Mouse (Mus musculus) heart, postnatal 0 days (tissue): ENCODE measurements at regions not wholly inside any gene's neighbourhood (a gene's known extent, or its start where the extent isn't known, plus 50 kb on each side); places are given as distances from the start of the nearest gene placed in this dataset.

Experiments used
- ATAC-seq: fragments of 200-750 bp; cut with Nextera tagmentation; 2 replicates; pipeline ENCODE4 v1.8.0; 2017; ENCODE audit warnings: low read depth, moderate number of reproducible peaks, moderate library complexity; ENCODE audit not compliant: insufficient read depth
- DNase-seq: peaks from one replicate; pipeline ENCODE4 v3.0.0-alpha.2; 2016; ENCODE audit warnings: low spot score
- H3K27ac ChIP-seq: fragments of 300-500 bp; sonication (generic); 2 replicates; pipeline ENCODE4 v1.5.1; 2014; ENCODE audit warnings: low read depth, mild to moderate bottlenecking
- H3K27me3 ChIP-seq: fragments of 300-500 bp; sonication (generic); 2 replicates; pipeline ENCODE4 v1.6.1; 2014; ENCODE audit warnings: low read length, mixed read lengths; ENCODE audit not compliant: control insufficient read depth, insufficient read depth
- H3K36me3 ChIP-seq: fragments of 300-500 bp; sonication (generic); replicated peaks from 2 replicates; pipeline ENCODE4 v1.6.1; 2014; ENCODE audit warnings: low read length, mixed read lengths; ENCODE audit not compliant: control insufficient read depth, insufficient read depth
- H3K4me1 ChIP-seq: fragments of 300-500 bp; sonication (generic); 2 replicates; pipeline ENCODE4 v1.6.1; 2014; ENCODE audit warnings: antibody characterized with exemption; ENCODE audit not compliant: control insufficient read depth, insufficient read depth
- H3K4me2 ChIP-seq: fragments of 300-500 bp; sonication (generic); 2 replicates; pipeline ENCODE4 v1.6.1; 2014; ENCODE audit warnings: low read depth, mild to moderate bottlenecking, low read length, moderate library complexity
- H3K4me3 ChIP-seq: fragments of 300-500 bp; sonication (generic); 2 replicates; pipeline ENCODE4 v1.5.1; 2014; ENCODE audit warnings: low read depth, low read length
- H3K9ac ChIP-seq: fragments of 300-500 bp; sonication (generic); replicated peaks from 2 replicates; pipeline ENCODE4 v1.6.1; 2014; ENCODE audit warnings: low read depth, low read length, mixed read lengths
- H3K9me3 ChIP-seq: fragments of 300-500 bp; sonication (generic); replicated peaks from 2 replicates; pipeline ENCODE4 v1.6.1; 2016; ENCODE audit warnings: low read length; ENCODE audit not compliant: control insufficient read depth
- CTCF ChIP-seq: IDR thresholded peaks from 2 replicates; pipeline ENCODE4 v1.5.1; 2016; ENCODE audit warnings: antibody characterized with exemption, control low read depth, low read depth
- EP300 ChIP-seq: IDR thresholded peaks from 2 replicates; pipeline ENCODE4 v1.6.1; 2016; ENCODE audit warnings: antibody characterized with exemption, low read depth
- WGBS: fragments of 180-500 bp; shearing (Covaris S2); extraction: QIAGEN DNeasy Blood & Tissue Kit; methylation state at CpG from one replicate; pipeline ENCODE4 v1.1.7; 2014; 5-methylcytosine and 5-hydroxymethylcytosine counted together

- 80% methylated on average over 2 of the region's 2 CpGs for WGBS
- H3K27ac ChIP-seq: peak overlapping the region; percentile 22; the same call in 1 of the 2 replicates
Measured at GRCm38 (mm10) chr4:81898661-81899060, 456.0 kb upstream of the Mpdz start.

GRCm38 (mm10) chr4:81897451-81897850 lies 454.8 kb upstream of the Mpdz start:
- TF ChIP-seq CTCF: no peak
- TF ChIP-seq EP300: no peak
- DNase-seq: no peak

More at GRCm38 (mm10) chr4:81898661-81899060, 456.0 kb upstream of the Mpdz start:
- Histone ChIP-seq H3K4me1 (peaks cover 7% of the 10 kb centered on the region; the same call in 1 of the 2 replicates), H3K4me2 (no peak overlapping the region), H3K27me3 (no peaks in the 10 kb centered on the region), H3K36me3 (no peaks in the 10 kb centered on the region), H3K4me3 (no peak overlapping the region), H3K9ac (no peak overlapping the region), H3K9me3 (no peaks in the 10 kb centered on the region; the same call in 1 of the 2 replicates)
- DNase-seq (no peak), ATAC-seq (no peak)
- TF ChIP-seq EP300 (no peak), CTCF (no peak)

GRCm38 (mm10) chr4:81868941-81869340 lies 426.3 kb upstream of the Mpdz start:
- WGBS: 89% methylated on average over 2 of the region's 2 CpGs
- no peaks in the 10 kb centered on the region for H3K36me3 ChIP-seq
- TF ChIP-seq EP300 (no peak), CTCF (no peak)

More at GRCm38 (mm10) chr4:81897451-81897850, 454.8 kb upstream of the Mpdz start:
- peaks cover 7% of the 10 kb centered on the region; the same call in 1 of the 2 replicates for H3K4me1 ChIP-seq
- H3K27me3 ChIP-seq: no peaks in the 10 kb centered on the region
- no peak overlapping the region for H3K4me3 ChIP-seq
- no peak overlapping the region for H3K27ac ChIP-seq
- no peaks in the 10 kb centered on the region for H3K36me3 ChIP-seq
- H3K9ac ChIP-seq: no peak overlapping the region
- no peaks in the 10 kb centered on the region; the same call in 1 of the 2 replicates for H3K9me3 ChIP-seq
- H3K4me2 ChIP-seq: no peak overlapping the region
- 64% methylated on average over 5 of the region's 5 CpGs for WGBS
- ATAC-seq: no peak

GRCm38 (mm10) chr4:81841642-81842494 lies 399.3 kb upstream of the Mpdz start:
- Histone ChIP-seq H3K27ac (no peak overlapping the region), H3K9ac (no peak overlapping the region), H3K4me1 (no peaks in the 10 kb centered on the region), H3K36me3 (no peaks in the 10 kb centered on the region), H3K4me3 (no peak overlapping the region), H3K4me2 (no peak overlapping the region), H3K27me3 (no peaks in the 10 kb centered on the region), H3K9me3 (no peaks in the 10 kb centered on the region)
- 52% methylated on average over 4 of the region's 4 CpGs for WGBS
- DNase-seq (no peak), ATAC-seq (no peak)
- TF ChIP-seq CTCF (no peak), EP300 (no peak)

More at GRCm38 (mm10) chr4:81868941-81869340, 426.3 kb upstream of the Mpdz start:
- Histone ChIP-seq H3K9me3 (no peaks in the 10 kb centered on the region), H3K4me2 (no peak overlapping the region), H3K27me3 (no peaks in the 10 kb centered on the region), H3K4me1 (no peaks in the 10 kb centered on the region), H3K9ac (no peak overlapping the region), H3K27ac (no peak overlapping the region), H3K4me3 (no peak overlapping the region)
- ATAC-seq: no peak
- DNase-seq: no peak

GRCm38 (mm10) chr4:81829972-81830371 lies 387.4 kb upstream of the Mpdz start:
- DNase-seq: peak; percentile 84
- no peaks in the 10 kb centered on the region for H3K4me1 ChIP-seq
- TF ChIP-seq EP300: no peak; the same call in 1 of the 2 replicates
- TF ChIP-seq CTCF: no peak
- peak; percentile 87 for ATAC-seq
- H3K4me2 ChIP-seq: no peak overlapping the region
- H3K27ac ChIP-seq: peak overlapping the region; percentile 33; the same call in 1 of the 2 replicates
- H3K4me3 ChIP-seq: no peak overlapping the region
- no peaks in the 10 kb centered on the region for H3K27me3 ChIP-seq
- no peaks in the 10 kb centered on the region for H3K36me3 ChIP-seq
- 2% methylated on average over 3 of the region's 3 CpGs for WGBS
- H3K9ac ChIP-seq: no peak overlapping the region
- H3K9me3 ChIP-seq: no peaks in the 10 kb centered on the region
